Mouse (Mus musculus) mouse trophoblast stem cell (cell line): ENCODE measurements around the gene Pik3c2g.

Experiments
- in situ Hi-C, 2 experiments: fragments of 300-500 bp; cut with MseI, MboI; formaldehyde crosslinking; loops; 2 replicates in 1 of 2; 3 replicates in 1 of 2; pipeline ENCODE4 v1.15.1; 2025

Pik3c2g gene

DNA sequence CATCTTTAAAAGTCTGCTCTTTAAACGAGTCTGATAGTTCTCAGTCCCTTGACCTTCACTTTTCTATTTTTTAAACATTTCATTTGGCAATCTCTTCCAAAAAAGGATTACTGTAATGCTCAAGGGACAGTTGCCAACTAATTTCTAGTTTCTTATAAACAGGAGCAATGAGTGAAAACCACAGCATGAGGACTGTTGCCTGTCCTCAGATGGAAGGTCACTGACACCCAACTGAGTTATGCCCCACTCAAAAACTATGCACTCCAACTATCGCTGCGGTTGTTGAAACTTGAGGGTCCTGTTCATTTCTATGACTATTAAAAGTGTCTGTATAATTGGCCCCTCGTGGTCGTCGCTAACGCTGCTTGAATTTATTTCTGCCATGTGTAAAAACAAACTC lies 252.9 kb downstream of the Pik3c2g start:
- in situ Hi-C loops: no loop called here

DNA sequence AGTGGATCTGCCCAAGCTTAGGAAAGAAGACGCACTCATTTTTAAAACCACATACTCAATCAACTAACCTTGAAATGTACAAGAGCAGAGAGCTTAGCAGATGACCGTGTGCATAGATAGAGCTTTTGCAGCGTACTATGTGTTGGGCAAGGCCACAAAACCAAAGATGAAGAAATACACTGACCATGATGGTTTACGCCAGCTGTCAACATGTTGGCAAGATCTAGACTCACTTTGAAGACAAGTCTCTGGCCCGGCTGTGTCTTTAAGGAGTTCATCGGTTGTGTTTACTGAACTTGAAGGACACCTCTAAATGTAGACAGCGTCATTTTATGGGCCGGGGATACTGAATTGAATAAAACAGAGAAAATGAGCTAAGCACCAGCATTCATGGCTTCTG lies 254.3 kb downstream of the Pik3c2g start:
- in situ Hi-C loops: no loop called here

DNA sequence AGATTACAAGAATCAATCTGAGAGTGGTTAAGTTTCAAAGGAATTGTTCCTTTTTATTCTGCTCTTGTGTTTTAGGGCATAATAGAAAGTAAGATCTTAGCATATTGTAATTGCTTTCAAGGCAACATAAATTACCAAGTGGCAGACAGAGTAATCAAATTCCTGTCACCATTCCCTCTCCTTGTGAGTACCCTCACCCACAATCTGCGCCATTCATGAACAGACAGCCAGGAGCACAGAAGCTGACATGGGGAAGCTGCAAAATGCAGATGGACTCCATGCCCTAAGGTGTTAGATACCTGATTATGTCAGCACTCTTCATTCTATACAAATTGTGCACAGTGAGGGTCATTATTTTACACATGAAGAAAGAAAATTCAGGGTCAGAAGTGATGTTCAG lies 255.6 kb downstream of the Pik3c2g start:
- in situ Hi-C loops: no loop called here

DNA sequence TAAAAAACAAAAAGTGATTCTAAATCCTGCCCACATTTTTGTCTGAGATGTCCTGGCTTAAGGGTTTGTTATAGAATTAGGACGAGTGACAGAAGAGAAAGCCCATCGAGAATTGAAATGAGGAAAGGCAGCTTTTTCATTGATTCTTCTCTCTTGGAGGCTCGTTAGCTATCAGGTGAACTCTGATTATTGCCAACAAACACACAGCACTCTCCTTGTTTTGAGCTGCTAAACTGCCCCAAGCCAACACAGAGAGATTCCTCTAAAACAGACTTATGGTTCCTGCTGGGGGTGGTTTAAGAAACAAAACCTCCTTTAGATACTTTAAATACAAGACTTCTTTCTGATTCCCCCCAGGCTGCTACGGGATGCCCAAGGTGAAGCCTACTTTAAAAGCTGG lies 256.5 kb downstream of the Pik3c2g start:
- in situ Hi-C loops: no loop called here

DNA sequence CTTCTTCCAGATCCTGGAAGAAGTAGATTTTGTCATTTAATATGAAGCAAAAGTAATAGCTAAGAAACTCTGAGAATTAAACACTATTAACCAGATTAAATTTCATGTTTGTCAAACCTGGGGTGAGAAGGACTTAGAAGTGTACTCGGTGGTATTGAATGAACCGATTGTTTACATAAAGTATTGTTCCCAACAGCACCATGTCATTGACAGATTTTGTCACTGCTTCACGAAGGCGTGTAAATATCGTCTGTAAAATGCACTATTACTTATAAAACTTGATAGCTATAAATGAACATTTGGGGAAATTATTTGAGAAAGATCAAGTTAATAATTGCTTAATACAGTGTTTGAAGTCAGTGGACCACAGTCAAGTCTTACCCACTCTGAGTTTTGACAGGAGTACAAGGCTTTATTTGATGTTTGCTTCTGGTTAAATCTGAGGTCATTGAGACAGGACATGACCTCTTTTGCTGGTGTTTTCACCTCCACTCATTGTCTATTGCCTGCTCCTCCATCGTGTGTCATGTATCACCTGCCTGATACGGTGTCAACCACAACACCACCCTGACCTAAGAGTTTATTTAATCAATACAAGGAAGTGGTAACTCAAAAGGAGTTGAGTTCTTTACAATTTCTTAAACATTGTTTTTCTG lies 260.0 kb downstream of the Pik3c2g start:
- in situ Hi-C loops: no loop called here

DNA sequence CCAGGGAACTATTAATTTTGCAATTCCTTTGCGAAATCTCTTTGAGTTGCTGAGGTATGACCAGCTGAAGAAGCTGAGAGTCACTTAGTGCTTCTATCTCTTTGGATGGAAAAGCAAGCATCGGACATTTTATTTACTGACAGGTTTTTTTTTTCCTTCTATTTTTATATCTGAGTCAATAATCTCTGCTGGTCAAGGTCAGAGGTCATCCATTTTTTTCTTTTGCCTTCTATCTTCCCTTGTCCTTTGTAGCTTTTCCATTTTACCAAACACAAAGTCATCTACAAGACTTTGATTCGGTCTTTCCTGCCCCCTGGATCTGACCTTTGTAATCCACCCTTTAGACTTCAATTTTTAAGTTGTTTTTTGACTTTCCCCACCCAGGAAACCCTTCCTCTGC lies 262.9 kb downstream of the Pik3c2g start:
- in situ Hi-C loops: no loop called here

DNA sequence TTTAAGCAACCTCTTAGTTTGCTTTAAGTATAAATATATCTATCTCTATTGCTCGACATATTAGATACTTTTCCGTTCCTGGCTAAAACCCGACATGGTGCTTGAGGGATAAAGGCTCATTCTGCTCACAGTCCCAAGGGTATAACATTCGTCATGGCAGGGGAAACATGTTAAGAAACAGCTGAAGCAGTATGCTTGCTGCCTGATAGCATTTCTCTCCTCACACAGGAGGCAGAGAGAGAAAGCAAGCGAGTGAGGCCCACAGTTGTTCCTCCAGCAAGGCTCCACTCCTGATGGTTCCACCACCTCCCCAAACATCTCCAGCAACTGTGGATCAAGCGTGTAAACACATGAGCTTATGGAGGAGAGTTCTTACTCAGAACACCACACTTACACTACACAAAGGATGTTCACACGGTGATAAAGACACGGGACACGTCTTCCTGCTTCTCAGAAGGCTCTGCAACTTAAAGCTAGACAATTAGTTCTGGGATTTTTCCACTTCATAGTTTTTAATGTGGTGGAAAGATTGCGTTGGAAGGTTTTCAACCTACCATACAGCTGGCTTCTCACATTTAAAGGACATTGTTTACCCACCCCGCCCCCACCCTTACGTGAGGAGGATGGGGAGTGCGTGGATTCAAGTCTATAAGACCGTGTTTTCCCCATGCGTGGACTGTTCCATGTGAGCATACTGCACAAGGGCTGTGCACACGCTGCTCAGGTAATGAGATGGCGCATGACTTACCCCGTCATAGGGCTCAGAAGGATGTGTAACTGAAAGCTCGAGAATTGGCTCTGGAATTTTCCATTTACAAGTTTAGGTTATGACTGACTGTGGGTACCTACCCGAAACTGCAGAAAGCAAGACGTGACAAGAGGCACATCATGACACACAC lies 264.9 kb downstream of the Pik3c2g start:
- in situ Hi-C loops: no loop called here

DNA sequence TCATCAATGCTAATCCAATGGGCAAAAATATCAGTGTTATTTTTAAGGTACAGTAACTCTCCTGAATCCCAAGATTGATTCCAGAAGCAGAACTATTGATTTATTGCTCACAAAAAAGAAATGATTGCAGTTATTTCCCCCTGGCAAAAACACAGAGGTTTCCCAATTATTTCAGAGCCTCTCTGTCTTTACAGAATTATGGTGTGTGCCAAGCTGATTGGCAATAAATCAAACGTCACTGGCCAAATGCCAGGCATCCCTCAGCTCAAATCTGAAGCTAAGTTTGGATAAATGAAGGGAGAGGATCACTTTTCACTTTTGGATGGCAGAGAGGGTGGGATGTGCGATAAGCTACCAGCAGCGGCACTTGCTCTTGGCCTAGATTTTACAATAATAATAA lies 265.8 kb downstream of the Pik3c2g start:
- in situ Hi-C loops: no loop called here

DNA sequence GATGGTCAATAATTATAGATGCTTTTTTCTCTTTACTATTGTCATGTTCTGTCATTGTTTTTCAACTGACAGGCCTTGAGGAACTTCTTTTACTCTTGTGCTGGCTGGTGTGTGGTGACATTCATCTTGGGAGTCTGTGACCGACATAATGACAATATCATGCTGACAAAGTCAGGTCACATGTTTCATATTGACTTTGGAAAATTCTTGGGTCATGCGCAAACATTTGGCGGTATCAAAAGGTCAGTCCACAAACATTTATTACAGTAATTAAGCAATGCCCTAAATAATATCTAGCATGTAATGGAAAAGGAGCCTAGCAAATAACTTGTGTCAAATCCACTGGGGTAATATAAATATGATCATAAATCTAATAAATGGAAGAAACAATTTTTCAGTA lies 273.1 kb downstream of the Pik3c2g start:
- in situ Hi-C loops: no loop called here

DNA sequence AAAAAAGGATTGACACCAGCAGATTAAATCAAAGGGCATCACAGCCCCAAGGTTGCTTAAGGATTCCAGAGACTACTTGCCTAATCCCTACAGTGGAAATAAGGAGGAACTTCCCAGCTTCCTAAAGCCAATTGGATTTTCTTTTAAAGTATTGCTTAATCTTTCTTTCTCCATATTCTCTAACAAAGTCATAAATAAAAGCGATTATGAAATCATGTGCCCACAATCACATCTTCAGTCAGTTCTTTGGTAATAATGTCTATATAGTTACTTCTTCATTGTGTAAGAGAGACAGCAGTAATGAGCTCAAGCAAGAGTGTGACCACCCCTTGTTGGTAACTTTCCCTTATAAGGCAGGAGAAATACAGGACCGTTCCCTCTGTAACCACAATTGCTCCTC lies 274.5 kb downstream of the Pik3c2g start:
- in situ Hi-C loops: no loop called here

DNA sequence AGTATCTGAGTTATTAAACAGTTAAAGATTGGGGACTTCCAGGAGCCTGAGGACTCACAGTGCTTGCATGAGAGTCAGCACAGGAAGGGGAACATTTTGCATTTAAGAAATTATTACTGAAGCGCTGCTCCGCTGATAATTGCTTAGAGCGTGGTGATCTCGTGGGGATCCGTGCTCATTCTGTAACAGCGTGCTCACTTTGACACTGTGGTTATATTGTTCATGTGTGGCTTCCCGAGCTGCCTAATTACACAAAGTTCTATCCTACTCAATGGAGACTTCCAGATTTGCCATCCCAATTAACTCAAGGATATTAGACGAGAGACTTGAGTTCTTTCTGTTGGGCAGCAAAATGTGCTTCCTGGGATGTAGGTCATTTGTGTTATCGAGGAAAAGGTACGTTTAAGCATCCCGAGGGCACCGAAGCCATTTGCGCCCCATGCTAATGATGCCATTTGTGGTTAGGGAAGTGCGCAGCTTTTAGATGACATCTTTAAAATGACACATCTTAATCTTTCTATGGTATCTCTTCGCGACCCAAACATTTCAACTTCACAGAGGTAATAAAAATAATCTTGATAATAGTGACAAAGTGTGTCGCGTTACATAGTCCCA lies 278.1 kb downstream of the Pik3c2g start:
- in situ Hi-C loops: no loop called here

DNA sequence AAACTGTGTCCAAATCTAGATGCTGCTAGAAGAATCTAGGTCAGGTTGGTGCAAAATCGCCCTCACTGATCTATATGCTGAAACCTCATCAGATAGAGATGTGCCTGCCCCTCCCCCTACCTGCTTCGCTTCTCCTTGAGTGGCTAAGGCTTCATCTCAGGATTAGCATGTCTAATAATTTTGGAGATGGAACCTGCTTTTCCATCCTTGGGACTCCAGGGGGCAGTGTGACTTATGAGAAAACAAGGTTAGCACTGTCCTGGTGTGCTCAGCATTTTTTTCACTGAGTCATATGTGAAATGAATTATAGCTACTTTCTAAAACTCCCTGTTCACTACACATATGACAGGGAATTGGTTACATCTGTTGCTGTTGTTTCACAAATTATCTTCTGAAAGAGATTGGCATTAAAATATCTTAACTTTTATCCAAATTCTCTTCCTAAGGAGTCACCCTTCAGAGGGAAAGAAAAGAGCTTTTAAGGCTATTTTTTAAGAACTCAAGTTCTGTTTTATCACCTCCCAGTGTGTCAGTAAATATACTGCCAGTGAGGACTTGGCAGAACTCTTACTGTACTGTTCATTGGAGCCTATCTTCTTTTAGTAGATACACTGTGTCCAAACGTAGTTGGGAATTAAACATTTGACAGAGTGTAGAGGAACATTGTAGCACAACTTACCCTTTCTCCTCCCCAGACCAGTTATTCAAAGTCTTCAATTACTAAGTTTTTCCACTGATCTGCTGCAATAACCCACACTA lies 287.6 kb downstream of the Pik3c2g start:
- in situ Hi-C loops: no loop called here

DNA sequence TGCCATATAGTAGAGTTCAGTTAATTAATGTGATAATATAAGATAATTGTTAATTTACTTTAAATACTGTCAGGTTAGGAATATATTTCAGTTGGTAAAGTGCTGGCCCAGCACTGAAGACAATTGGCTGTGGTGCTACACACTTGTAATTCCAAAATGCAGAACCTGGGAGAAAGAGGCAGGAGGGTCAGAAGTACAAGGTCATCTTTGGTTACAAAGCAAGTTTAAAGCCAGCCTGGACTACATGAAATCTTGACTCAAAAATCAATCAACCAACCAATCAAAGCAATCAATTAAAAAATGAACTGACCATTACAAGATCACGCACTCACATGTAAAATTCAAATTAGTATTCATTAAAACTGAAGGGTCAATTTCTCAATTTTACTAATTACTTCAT lies 289.7 kb downstream of the Pik3c2g start:
- in situ Hi-C loops: no loop called here

DNA sequence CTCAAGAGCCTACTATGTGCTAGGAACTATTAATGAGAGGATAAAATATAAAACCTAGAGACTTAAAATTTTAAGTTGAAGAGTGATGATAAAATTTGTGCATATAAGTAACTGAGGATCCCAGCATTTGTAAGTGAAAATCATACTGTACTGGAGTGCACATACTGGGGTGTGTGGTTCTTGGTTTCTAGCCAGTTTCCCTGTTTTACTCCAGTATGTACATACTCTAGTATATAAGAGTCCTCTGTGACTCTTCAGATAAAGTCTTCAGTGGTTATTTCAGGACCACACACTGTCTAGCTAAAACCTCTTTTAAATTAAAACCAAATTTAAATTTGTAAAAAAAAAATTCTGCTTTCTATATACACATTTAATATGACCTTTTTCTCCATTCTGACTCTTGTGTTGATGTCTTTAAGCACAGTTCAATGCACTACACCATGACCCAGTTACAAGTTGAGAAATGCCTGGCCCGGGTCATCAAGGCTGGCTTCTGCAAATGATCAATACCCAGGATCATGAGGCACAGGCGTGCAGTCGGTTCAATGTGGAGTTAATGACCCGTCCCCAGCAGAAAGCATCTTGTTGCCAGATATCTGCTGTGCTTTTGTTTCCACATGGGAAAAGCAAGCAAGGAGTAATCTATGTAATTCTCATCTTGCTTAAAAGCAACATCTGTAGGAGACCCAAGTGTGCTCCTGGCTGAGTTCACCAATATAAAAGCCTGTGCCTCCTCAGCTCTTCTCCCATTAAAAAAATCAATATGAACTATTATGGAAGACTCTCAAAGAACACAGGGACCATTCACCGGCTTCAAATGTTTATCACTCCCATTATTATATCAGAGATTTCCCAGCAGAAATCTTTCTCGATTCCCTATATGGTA lies 290.7 kb downstream of the Pik3c2g start:
- in situ Hi-C loops: no loop called here

DNA sequence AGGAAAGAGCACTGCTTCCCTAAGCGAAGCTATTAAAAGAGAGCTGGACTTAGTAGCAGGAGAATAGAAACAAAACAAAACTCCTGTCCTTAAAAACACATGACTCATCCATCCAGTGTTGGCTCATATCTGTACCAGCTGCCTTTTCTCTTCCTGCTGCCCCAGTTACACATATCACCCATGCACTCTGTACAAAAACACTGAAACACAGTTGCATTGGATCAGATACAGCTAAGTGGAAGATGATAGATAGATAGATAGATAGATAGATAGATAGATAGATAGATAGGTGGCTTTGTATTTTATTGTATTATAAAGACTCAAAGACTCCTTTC lies 291.3 kb downstream of the Pik3c2g start:
- in situ Hi-C loops: no loop called here

DNA sequence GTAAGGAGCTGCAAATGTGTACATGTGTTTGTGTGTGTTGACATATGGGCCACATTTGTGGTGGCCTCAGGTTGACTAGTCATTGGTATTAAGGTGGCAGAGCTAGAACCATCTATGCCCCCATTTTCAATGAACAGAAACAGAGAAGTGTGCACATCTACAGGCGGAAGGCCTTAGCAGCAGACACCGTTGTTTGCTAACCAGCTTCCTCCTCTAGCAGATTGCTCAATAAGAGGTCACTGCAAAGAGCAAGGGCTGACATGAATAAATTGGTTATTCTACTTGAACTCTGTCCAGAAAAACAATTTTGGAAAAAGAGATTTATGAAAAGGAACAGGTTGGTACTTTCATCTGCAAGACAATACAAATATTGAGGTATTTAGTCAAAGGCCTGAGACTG lies 295.1 kb downstream of the Pik3c2g start:
- in situ Hi-C loops: no loop called here

DNA sequence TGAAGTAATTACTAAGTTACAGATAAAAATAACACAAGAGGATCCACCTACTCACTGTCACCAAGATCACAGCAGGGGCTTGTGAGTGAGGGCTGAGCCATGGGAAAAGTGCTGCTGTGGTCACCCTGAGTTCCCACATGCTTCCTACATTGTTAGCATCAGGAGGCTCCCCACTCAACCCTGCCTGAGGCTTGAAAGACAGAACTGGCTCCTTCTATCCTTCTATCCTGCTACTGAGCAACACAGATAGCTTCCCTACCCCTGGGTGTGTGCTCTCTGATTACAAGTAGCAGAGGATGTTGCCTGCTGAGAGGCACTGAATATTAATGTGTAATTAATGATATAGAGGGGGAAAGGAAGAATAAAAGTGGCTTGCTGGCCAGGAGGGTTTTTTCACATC lies 300.2 kb downstream of the Pik3c2g start:
- in situ Hi-C loops: no loop called here

DNA sequence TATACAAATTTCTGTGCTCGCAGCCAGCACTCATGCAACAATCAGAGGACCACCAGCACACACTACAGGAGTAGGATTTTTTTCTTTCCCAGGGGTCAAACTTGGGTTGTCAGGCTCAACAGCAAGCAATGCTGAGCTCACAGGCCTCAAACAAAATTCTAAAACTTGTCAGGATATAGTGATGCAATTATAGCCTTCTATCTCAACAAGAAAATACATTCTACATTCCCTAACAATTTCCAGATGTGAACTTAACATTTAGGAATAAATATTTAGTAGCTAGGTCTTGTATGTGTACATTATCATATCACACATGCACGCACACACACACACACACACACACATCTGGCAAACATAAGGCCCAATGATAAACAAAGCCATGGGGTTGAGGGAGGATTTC lies 308.6 kb downstream of the Pik3c2g start:
- in situ Hi-C loops: no loop called here

DNA sequence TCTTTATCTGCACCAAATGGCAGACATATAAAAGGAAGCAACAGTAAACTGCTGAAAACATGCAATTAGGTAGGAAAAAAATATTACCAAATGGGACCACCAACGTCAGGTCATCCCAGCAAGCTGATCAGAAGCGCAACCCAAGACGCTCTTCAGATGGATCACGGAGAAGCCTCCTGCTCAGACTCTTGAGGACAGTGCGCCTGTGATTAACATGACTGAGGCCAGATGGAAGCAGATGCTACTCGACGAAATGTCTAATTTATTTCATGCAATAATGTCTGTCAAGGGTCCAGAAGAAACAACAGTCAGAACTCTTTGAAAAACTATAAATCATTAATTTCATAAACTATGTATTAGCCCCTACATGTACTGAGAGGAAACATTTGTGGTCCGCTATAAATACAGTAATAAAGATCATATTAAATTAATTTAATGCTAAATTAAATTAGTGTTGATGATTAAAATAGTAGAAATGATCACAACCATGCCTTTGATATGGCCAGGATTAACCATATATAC lies 312.7 kb downstream of the Pik3c2g start:
- in situ Hi-C loops: no loop called here

DNA sequence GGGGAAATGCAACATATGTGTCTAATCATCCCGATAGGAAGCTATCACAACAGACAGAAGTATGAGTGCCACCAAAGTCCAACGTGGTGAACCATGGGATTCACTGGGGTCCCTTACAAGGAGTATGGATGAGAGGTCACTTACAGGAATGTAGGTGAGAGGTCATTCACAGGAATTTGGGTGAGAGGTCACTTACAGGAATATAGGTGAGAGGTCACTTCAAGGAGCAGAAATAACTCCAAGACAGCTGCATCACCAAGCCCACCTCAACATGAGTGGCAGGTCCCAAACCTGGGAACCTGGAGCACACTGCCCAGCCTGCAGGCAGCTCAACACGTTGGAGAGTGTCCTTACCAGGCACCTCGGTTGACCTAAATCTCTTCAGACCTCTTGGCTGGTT lies 314.8 kb downstream of the Pik3c2g start:
- in situ Hi-C loops: no loop called here

DNA sequence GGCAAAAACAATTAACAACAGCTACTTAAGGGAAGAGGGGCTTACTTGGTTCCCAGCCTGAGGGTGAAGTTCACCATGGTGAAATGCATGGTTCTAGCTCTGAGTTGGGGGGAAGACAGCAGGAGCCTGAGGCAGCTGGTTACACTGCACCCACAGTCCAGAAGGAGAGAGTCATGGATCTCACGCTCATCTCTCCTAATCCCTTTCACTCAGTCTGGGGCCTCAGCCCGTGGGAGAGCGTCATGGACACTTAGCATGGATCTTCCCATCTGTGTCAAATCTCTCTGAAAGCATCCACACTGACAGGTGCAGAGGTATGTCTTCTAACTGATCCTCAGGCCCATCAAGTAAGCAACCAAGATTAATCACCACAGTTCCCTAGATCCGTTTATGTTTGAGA lies 320.1 kb downstream of the Pik3c2g start:
- in situ Hi-C loops: no loop called here
